8 mouse cellular contexts compared by ENCODE assay signal in the genomic region with DNA sequence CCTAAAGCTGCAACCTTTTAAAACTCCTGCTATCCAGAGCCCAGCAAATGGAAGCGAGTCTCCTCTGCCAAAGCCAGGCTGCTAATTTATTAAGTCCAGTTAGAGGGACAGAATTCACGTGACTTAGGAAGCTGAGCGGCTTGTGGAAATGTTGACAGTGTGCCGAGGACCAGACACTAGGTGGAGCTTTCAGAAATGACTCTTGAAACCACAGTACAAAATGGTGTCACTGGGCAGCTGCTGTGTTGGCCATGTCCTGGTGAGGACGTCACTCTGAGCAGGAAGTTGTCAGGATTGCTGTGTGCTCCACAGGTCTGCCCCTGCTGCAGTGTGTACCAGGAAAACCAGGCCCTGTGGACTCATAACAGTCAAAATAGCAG.
DNase-seq lines count a peak whose midpoint lies in the region; ATAC-seq lines count a peak whose summit lies in the region.

No protein-coding gene starts in this region.

- H3K4me2 ChIP-seq in hindbrain, embryonic 12.5 days (replicated peaks), result no peak overlapping the region
- no peak overlapping the region for H3K4me2 ChIP-seq in hindbrain, embryonic 14.5 days (replicated peaks)

- 75% methylated on average over 5 of the region's 5 CpGs for WGBS in hindbrain, embryonic 12.5 days
- WGBS in hindbrain, embryonic 14.5 days, result 77% methylated on average over 5 of the region's 5 CpGs

- peak; percentile 19 for DNase-seq in gastrocnemius, adult 18-20 months (ENCODE audit: low spot score)
- DNase-seq in gastrocnemius, postnatal 25 days, result no peak
- DNase-seq in adrenal gland, postnatal 10 days, result peak; percentile 28
- DNase-seq in kidney, adult 18-20 months, result peak; percentile 14
- peak; percentile 25 for DNase-seq in lung, postnatal 25 days (ENCODE audit: low spot score)
- peak; percentile 25 for DNase-seq in thymus, postnatal 0 days (ENCODE audit: low spot score)
- no peak for DNase-seq in hindbrain, embryonic 14.5 days (ENCODE audit: low spot score)

- no peak for ATAC-seq in hindbrain, embryonic 12.5 days (ENCODE audit: low FRiP score)
- no peak for ATAC-seq in hindbrain, embryonic 14.5 days (ENCODE audit: low FRiP score)

- H3K27ac ChIP-seq in hindbrain, embryonic 12.5 days, result no peak overlapping the region
- no peak overlapping the region for H3K27ac ChIP-seq in hindbrain, embryonic 14.5 days

- no peaks in the 10 kb centered on the region for H3K9me3 ChIP-seq in hindbrain, embryonic 12.5 days (replicated peaks)
- H3K9me3 ChIP-seq in hindbrain, embryonic 14.5 days (ENCODE audit: control insufficient read depth, low read length), result no peaks in the 10 kb centered on the region

- H3K4me3 ChIP-seq in hindbrain, embryonic 12.5 days, result no peak overlapping the region
- H3K4me3 ChIP-seq in hindbrain, embryonic 14.5 days (replicated peaks; ENCODE audit: low read length), result no peak overlapping the region

- H3K36me3 ChIP-seq in hindbrain, embryonic 12.5 days, result no peaks in the 10 kb centered on the region
- H3K36me3 ChIP-seq in hindbrain, embryonic 14.5 days (replicated peaks; ENCODE audit: control insufficient read depth, insufficient read depth), result no peaks in the 10 kb centered on the region

- H3K27me3 ChIP-seq in hindbrain, embryonic 12.5 days, result no peaks in the 10 kb centered on the region
- H3K27me3 ChIP-seq in hindbrain, embryonic 14.5 days (ENCODE audit: control insufficient read depth, insufficient read depth, low read length), result no peaks in the 10 kb centered on the region

- H3K4me1 ChIP-seq in hindbrain, embryonic 12.5 days, result no peaks in the 10 kb centered on the region
- H3K4me1 ChIP-seq in hindbrain, embryonic 14.5 days (replicated peaks; ENCODE audit: control insufficient read depth, insufficient read depth, low read length), result no peaks in the 10 kb centered on the region

- no peak overlapping the region for H3K9ac ChIP-seq in hindbrain, embryonic 12.5 days
- no peak overlapping the region for H3K9ac ChIP-seq in hindbrain, embryonic 14.5 days

Comparison
In these comparisons a context has a peak if more than half of its experiments do, and no peak if none do; other contexts are left out.
1. DNase-seq: peak in gastrocnemius, adult 18-20 months (single experiment), adrenal gland, postnatal 10 days (single experiment), kidney, adult 18-20 months (single experiment), lung, postnatal 25 days (single experiment) and thymus, postnatal 0 days (single experiment); none in gastrocnemius, postnatal 25 days (single experiment) and hindbrain, embryonic 14.5 days (single experiment).